Mouse (Mus musculus) forebrain, embryonic 15.5 days (tissue): ENCODE results near the gene Uba52. TPM values are rescaled to one million over a fixed set of nuclear protein-coding genes. Genes with fewer than 3 reads are reported as not detected.

Experiments
- ATAC-seq: fragments of 200-750 bp; cut with Nextera tagmentation; replicated peaks from 2 replicates; pipeline ENCODE4 v1.8.0; 2017; ENCODE audit warnings: mild to moderate bottlenecking, moderate TSS enrichment, moderate library complexity
- H3K27ac ChIP-seq: fragments of 300-500 bp; sonication (generic); replicated peaks from 2 replicates; pipeline ENCODE4 v1.5.1; 2015; ENCODE audit warnings: mild to moderate bottlenecking, inconsistent platforms
- H3K27me3 ChIP-seq: fragments of 300-500 bp; sonication (generic); 2 replicates; pipeline ENCODE4 v1.6.1; 2015; ENCODE audit warnings: inconsistent platforms
- H3K36me3 ChIP-seq: fragments of 300-500 bp; sonication (generic); 2 replicates; pipeline ENCODE4 v1.6.1; 2015; ENCODE audit warnings: mild to moderate bottlenecking, inconsistent platforms
- H3K4me1 ChIP-seq: fragments of 300-500 bp; sonication (generic); 2 replicates; pipeline ENCODE4 v1.6.1; 2015; ENCODE audit warnings: inconsistent platforms
- H3K4me2 ChIP-seq: fragments of 300-500 bp; sonication (generic); replicated peaks from 2 replicates; pipeline ENCODE4 v1.6.1; 2015; ENCODE audit warnings: mild to moderate bottlenecking, inconsistent platforms
- H3K4me3 ChIP-seq: fragments of 300-500 bp; sonication (generic); 2 replicates; pipeline ENCODE4 v1.5.1; 2015; ENCODE audit warnings: mild to moderate bottlenecking, inconsistent platforms
- H3K9ac ChIP-seq: fragments of 300-500 bp; sonication (generic); replicated peaks from 2 replicates; pipeline ENCODE4 v1.6.1; 2015; ENCODE audit warnings: mild to moderate bottlenecking, inconsistent platforms
- H3K9me3 ChIP-seq: fragments of 300-500 bp; sonication (generic); 2 replicates; pipeline ENCODE4 v1.6.1; 2016; ENCODE audit warnings: inconsistent platforms
- WGBS: fragments of 180-500 bp; shearing (Covaris S2); methylation state at CpG from one replicate; pipeline ENCODE4 v1.1.7; 2015; ENCODE audit warnings: mixed read lengths; 5-methylcytosine and 5-hydroxymethylcytosine counted together
- polyA plus RNA-seq: library from polyadenylated mRNA; unstranded; fragments of >200 nt; fragmentation: Nextera tagmentation; extraction: Ambion mirVana; gene quantifications from 2 replicates; pipeline ENCODE4 v1.2.1, GENCODE M21; 2015

Gene Uba52
- polyA plus RNA-seq, 1 experiment from 2014 or later = 724 TPM

- ATAC-seq = no peak
- peak overlapping the region; percentile 90; the same call in 1 of the 2 replicates for H3K4me3 ChIP-seq
Observed at GRCm38 (mm10) chr8:70541081-70541480, 30.5 kb upstream of the Uba52 start.

GRCm38 (mm10) chr8:70540507-70541071, 30.0 kb upstream of the Uba52 start:
- WGBS = 54% methylated on average over 7 of the region's 7 CpGs
- peak overlapping the region; percentile 85 for H3K4me2 ChIP-seq
- H3K9ac ChIP-seq = peak overlapping the region; percentile 90
- peaks cover 31% of the 10 kb centered on the region for H3K4me1 ChIP-seq
- H3K4me3 ChIP-seq = peak overlapping the region; percentile 90
- H3K27me3 ChIP-seq = no peaks in the 10 kb centered on the region
- peaks cover 15% of the 10 kb centered on the region for H3K36me3 ChIP-seq
- no peak overlapping the region for H3K27ac ChIP-seq
- ATAC-seq = no peak
- no peaks in the 10 kb centered on the region for H3K9me3 ChIP-seq

More at GRCm38 (mm10) chr8:70541081-70541480, 30.5 kb upstream of the Uba52 start:
- H3K27ac ChIP-seq = no peak overlapping the region
- H3K27me3 ChIP-seq = no peaks in the 10 kb centered on the region
- no peak overlapping the region; the same call in 1 of the 2 replicates for H3K9ac ChIP-seq
- peaks cover 31% of the 10 kb centered on the region for H3K4me1 ChIP-seq
- WGBS = 88% methylated on average over 5 of the region's 5 CpGs
- no peaks in the 10 kb centered on the region for H3K9me3 ChIP-seq
- peaks cover 11% of the 10 kb centered on the region for H3K36me3 ChIP-seq
- H3K4me2 ChIP-seq = peak overlapping the region; percentile 85

- Histone ChIP-seq H3K4me3 (peak overlapping the region; percentile 90), H3K9ac (peak overlapping the region; percentile 90), H3K4me1 (peaks cover 31% of the 10 kb centered on the region), H3K4me2 (peak overlapping the region; percentile 85), H3K9me3 (no peaks in the 10 kb centered on the region), H3K27me3 (no peaks in the 10 kb centered on the region), H3K36me3 (peaks cover 20% of the 10 kb centered on the region), H3K27ac (peak overlapping the region; percentile 97; the same call in 1 of the 2 replicates)
- WGBS = 19% methylated on average over 4 of the region's 4 CpGs
- no peak for ATAC-seq
Observed at GRCm38 (mm10) chr8:70540013-70540506, 29.5 kb upstream of the Uba52 start.

GRCm38 (mm10) chr8:70539077-70539813, 28.6 kb upstream of the Uba52 start, which contains the start of gene Ell:
Gene Ell (plus strand): TSS chr8:70539457.
- H3K9ac ChIP-seq = peak within 1 kb of the TSS; percentile 90
- H3K27me3 ChIP-seq = no peaks in the 10 kb centered on the region
- ATAC-seq = peak; percentile 91
- H3K4me1 ChIP-seq = peaks cover 31% of the 10 kb centered on the region
- H3K4me3 ChIP-seq = peak within 1 kb of the TSS; percentile 90
- H3K27ac ChIP-seq = peak within 1 kb of the TSS; percentile 97
- peak within 1 kb of the TSS; percentile 85 for H3K4me2 ChIP-seq
- H3K9me3 ChIP-seq = no peaks in the 10 kb centered on the region
- 0% methylated on average over 56 of the region's 58 CpGs for WGBS
- H3K36me3 ChIP-seq = peaks cover 26% of the 10 kb centered on the region

GRCm38 (mm10) chr8:70538633-70539076, 28.1 kb upstream of the Uba52 start:
- Histone ChIP-seq H3K36me3 (peaks cover 32% of the 10 kb centered on the region), H3K4me1 (peaks cover 31% of the 10 kb centered on the region), H3K4me2 (peak overlapping the region; percentile 85), H3K9me3 (no peaks in the 10 kb centered on the region), H3K9ac (peak overlapping the region; percentile 39), H3K4me3 (peak overlapping the region; percentile 90), H3K27ac (peak overlapping the region; percentile 97), H3K27me3 (no peaks in the 10 kb centered on the region)
- peak; percentile 77 for ATAC-seq
- under 1% methylated on average over 32 of the region's 32 CpGs for WGBS

GRCm38 (mm10) chr8:70538024-70538579, 27.5 kb upstream of the Uba52 start:
- peak overlapping the region; percentile 97 for H3K27ac ChIP-seq
- peak; percentile 5 for ATAC-seq
- peak overlapping the region; percentile 90 for H3K4me3 ChIP-seq
- H3K4me1 ChIP-seq = peaks cover 31% of the 10 kb centered on the region
- H3K9ac ChIP-seq = peak overlapping the region; percentile 39
- H3K9me3 ChIP-seq = no peaks in the 10 kb centered on the region
- peak overlapping the region; percentile 85 for H3K4me2 ChIP-seq
- peaks cover 36% of the 10 kb centered on the region for H3K36me3 ChIP-seq
- H3K27me3 ChIP-seq = no peaks in the 10 kb centered on the region
- WGBS = 14% methylated on average over 24 of the region's 24 CpGs

DNA sequence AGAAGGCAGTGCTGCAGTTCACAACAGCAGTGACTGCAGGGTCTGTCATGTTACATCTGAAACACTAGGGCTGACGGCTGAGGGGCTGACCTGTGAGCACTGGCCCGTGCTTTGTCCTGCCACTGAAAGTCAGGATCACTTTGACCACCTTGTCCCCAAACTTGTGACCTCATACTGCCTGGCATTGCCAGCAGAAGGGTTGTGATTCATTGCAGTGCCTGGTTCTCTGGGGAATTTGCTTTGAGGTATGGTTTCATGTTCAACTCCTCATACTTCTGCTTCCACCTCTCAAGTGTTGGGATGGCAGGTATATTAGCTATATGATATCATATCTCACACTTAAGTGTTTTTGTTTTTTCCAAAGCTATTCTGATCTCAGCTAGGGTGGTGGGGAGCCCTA, 25.1 kb upstream of the Uba52 start:
- Histone ChIP-seq H3K9me3 (no peaks in the 10 kb centered on the region), H3K27me3 (no peaks in the 10 kb centered on the region), H3K9ac (no peak overlapping the region), H3K4me3 (no peak overlapping the region), H3K4me2 (no peak overlapping the region), H3K36me3 (peaks cover 60% of the 10 kb centered on the region), H3K27ac (no peak overlapping the region), H3K4me1 (peaks cover 14% of the 10 kb centered on the region)
- ATAC-seq = no peak
- WGBS = 86% methylated on average over 2 of the region's 2 CpGs

DNA sequence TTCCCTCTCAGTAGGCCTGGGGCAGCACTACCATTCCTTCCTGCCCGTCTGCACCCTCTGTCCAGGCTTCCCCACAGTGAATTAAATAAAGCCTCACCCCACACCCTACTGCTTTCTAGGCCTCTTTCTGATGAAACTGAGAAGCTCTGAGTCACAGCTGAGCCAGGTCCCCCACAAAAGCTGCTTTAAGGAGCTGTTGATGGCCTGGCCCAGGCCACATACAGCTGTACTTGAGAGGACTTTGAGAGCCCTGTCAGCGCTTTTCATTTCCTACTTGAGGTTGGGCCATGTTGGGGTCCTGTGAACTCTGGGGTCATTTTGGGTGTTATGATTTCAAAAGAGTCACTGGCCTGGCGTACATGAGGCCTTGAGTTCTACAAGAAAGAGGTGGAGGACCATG, 24.6 kb upstream of the Uba52 start:
- no peaks in the 10 kb centered on the region for H3K27me3 ChIP-seq
- H3K27ac ChIP-seq = no peak overlapping the region
- no peak overlapping the region for H3K4me2 ChIP-seq
- peaks cover 9% of the 10 kb centered on the region for H3K4me1 ChIP-seq
- 90% methylated on average over 3 of the region's 3 CpGs for WGBS
- no peak overlapping the region for H3K4me3 ChIP-seq
- H3K9ac ChIP-seq = no peak overlapping the region
- H3K9me3 ChIP-seq = no peaks in the 10 kb centered on the region
- H3K36me3 ChIP-seq = peaks cover 60% of the 10 kb centered on the region
- ATAC-seq = no peak

GRCm38 (mm10) chr8:70534281-70534680, 23.7 kb upstream of the Uba52 start:
- Histone ChIP-seq H3K4me2 (no peak overlapping the region), H3K9ac (no peak overlapping the region), H3K36me3 (peaks cover 60% of the 10 kb centered on the region), H3K4me1 (peaks cover 14% of the 10 kb centered on the region), H3K4me3 (no peak overlapping the region), H3K27me3 (no peaks in the 10 kb centered on the region), H3K27ac (no peak overlapping the region), H3K9me3 (no peaks in the 10 kb centered on the region)
- no peak for ATAC-seq
- 96% methylated on average over 12 of the region's 12 CpGs for WGBS

DNA sequence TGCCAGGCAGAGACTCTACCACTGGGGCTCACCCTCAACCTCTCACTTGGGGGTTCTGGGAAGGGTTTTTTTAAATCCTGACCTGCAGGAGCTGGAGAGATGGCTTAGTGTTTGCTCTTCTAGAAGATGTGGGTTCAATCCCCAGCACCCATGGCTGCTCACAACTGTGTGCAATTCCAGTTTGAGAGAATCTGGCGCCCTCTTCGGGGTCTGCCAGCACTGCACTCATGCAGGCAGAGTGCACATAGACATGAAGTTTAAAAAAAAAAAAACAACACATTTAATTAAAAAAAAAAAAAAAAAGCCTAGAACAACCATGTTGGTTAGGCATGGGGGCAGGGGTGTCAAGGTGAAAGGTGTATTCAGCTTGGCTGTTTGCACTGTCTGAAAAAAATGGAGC, 19.7 kb upstream of the Uba52 start:
- Histone ChIP-seq H3K9me3 (no peaks in the 10 kb centered on the region), H3K4me2 (no peak overlapping the region), H3K36me3 (peaks cover 42% of the 10 kb centered on the region), H3K27ac (no peak overlapping the region), H3K4me3 (no peak overlapping the region), H3K9ac (no peak overlapping the region), H3K4me1 (peaks cover 30% of the 10 kb centered on the region), H3K27me3 (no peaks in the 10 kb centered on the region)
- ATAC-seq = no peak
- WGBS = 85% methylated on average over 2 of the region's 2 CpGs

DNA sequence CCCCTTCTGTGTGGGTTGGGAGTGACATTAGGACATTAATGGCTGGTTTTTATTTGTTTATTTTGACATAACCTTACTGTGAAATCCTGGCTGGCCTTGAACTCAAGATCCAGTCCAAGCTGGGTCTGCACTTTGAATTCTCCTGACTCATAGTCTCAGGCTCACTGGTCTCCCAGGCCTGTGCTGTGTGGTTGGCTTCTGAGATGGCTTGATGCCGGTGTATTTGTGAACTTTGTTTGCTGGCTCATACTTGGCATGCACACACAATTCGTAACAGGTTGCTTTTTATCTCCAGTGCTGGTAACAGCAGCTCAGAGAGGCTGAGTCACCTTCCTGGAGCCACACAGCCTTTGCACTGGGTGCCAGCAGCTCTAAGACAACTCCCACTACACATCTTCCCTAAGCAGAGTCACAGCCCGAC, 19.1 kb upstream of the Uba52 start:
- Histone ChIP-seq H3K4me1 (peaks cover 30% of the 10 kb centered on the region), H3K27ac (no peak overlapping the region), H3K9me3 (no peaks in the 10 kb centered on the region), H3K4me3 (no peak overlapping the region), H3K9ac (no peak overlapping the region), H3K4me2 (no peak overlapping the region), H3K36me3 (peaks cover 38% of the 10 kb centered on the region), H3K27me3 (no peaks in the 10 kb centered on the region)
- WGBS = 93% methylated on average over 3 of the region's 3 CpGs
- no peak for ATAC-seq

DNA sequence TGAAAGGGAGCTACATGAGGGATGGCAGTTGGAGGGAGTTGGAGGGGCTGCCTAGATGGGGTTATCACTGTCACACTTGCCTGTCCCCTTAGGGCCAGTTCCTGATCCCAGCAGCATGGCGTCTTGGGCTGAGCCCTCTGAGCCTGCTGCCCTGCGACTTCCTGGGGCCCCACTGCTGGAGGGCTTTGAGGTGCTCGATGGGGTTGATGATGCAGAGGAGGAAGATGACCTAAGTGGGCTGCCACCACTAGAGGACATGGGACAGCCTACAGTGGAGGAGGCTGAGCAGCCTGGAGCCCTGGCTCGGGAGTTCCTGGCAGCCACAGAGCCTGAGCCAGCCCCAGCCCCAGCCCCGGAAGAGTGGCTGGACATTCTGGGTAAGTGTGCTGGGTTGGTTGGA, 18.7 kb upstream of the Uba52 start:
- Histone ChIP-seq H3K27me3 (no peaks in the 10 kb centered on the region), H3K4me1 (peaks cover 30% of the 10 kb centered on the region), H3K9ac (no peak overlapping the region), H3K36me3 (peaks cover 34% of the 10 kb centered on the region), H3K27ac (no peak overlapping the region), H3K4me3 (no peak overlapping the region), H3K4me2 (no peak overlapping the region), H3K9me3 (no peaks in the 10 kb centered on the region)
- ATAC-seq = no peak
- WGBS = 88% methylated on average over 5 of the region's 5 CpGs
